Mouse (Mus musculus) liver (tissue): ENCODE results near the gene Zfp950.
"Not testable (repeated sequence)": the region's sequence is repeated elsewhere in the genome, so short reads cannot be mapped to it uniquely, and the experiment has no call there.

Experiments used
- DNase-seq: peaks from one replicate; pipeline ENCODE4 v3.0.0-alpha.2; 2020; ENCODE audit warnings: mixed read lengths

Zfp950 gene

DNA sequence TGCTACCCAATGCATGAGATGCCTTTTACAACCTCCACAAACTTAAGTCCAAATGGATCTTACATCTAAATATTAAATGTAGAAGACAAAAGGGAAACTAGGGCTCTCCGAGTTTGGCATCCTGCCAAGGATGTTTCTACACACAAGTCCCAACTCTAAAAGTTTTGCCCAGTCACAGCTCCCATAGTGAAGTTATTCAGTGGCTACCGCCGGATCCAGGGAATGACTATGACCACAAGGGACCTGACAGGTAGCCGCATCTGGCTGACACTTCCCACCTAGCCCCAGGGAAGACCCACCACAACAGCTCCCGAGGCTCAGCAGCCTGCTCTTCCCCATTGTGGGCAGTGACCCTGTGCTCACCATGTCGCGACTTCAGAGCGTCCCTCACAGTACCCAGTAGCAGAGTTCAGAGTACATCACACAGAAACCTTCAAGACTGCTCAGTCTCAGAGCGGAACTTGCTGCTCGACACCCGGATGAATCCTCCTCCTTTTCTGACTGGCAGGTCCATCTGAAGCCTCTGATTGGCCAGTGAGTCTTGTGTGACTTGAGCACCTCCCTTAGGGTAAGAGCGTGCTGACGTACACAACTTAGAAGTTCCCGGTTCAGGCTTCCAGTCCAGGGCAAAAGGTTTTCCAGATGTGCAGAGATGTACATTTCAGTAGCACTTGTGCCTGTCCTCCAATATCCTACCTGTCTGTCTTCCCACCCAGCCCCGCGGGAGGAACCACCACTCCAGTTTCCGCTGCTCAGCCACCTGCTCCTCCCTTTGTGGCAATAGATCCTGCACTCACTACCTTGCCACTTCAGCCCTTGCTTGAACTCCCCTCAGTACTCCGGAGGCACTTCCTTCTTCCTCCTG lies at the start of gene Zfp950:
Gene Zfp950 (minus strand): TSS at position 499 of the 865 bp plus-strand sequence.
- DNase-seq = peak; percentile 85

GRCm38 (mm10) chr19:61183590-61183989 lies 43.0 kb upstream of the Zfp950 start, which contains the start of gene Gm6020:
Gene Gm6020 (plus strand): TSS chr19:61183890.
- DNase-seq = not testable (repeated sequence)

GRCm38 (mm10) chr19:61175756-61176324 lies 35.2 kb upstream of the Zfp950 start, which contains the start of gene Gm7102:
Gene Gm7102 (minus strand): TSS chr19:61176309.
- no peak for DNase-seq

GRCm38 (mm10) chr19:61151701-61152420 lies 11.2 kb upstream of the Zfp950 start:
- DNase-seq = peak; percentile 22

DNA sequence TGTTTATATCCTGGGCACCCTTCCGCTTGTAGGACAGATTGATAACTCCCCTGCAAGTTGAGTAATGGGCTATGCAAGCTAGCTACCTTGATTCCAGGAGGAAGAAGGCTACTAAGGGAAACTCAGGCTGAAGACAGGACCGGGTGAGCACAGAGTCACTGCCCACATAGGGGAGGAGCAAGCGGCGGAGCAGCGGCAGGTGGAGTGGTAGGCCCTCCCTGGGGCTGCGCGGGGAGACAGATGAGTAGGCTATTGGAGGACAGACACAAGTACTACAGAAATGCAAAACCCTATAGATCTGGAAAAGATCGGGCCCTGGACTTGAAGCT lies 10.7 kb upstream of the Zfp950 start:
- DNase-seq = peak; percentile 66

- DNase-seq = no peak
Observed at GRCm38 (mm10) chr19:61141299-61141698, 659 bp upstream of the Zfp950 start.

DNA sequence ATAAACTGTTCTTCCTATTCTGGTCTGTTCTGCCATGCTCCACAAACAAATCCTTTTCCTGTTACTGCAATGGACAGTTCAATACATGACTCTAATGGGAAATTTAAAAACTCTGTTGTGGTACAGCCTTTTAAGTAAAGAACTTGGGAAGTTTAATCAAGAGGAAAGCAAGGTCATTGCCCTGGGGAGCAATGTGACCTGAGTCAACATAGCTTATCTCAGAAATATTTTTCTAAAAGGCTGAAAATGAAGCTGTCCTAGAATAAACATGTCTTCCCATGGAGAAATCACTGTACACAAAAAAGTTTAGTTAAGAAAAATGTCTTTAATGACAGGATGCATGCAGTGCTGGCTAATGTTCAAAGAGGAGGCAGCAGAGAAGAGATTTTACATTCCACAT lies 2.0 kb downstream of the Zfp950 start:
- no peak for DNase-seq

- no peak for DNase-seq
Observed at GRCm38 (mm10) chr19:61131096-61131495, 9.5 kb downstream of the Zfp950 start.

- DNase-seq = peak; percentile 10
Observed at GRCm38 (mm10) chr19:61110184-61110583, 30.5 kb downstream of the Zfp950 start.

- DNase-seq = no peak
Observed at GRCm38 (mm10) chr19:61097764-61098163, 42.9 kb downstream of the Zfp950 start.

- no peak for DNase-seq
Observed at GRCm38 (mm10) chr19:61096776-61097175, 43.9 kb downstream of the Zfp950 start.

GRCm38 (mm10) chr19:61090541-61090940 lies 50.1 kb downstream of the Zfp950 start:
- DNase-seq = no peak

DNA sequence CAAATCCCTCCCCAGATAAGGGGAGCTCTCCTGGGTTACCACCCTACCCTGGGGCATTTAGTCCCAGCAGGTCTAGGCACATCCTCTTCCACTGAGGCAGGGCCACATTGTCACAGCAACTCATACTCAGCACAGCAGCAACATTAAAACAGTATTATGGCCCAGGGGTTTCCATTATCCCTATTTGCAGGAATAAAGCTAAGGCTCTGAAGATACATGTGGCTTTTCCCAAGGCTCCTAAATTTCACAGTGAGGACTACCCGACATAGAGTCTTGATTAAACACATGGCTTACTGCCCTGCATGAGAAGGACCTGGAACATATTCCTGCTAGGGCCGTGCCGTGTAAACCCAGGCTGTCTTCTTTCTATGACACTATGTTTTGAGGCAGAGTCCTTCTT lies 51.6 kb downstream of the Zfp950 start:
- DNase-seq = no peak

- no peak for DNase-seq
Observed at GRCm38 (mm10) chr19:61087781-61088180, 52.9 kb downstream of the Zfp950 start.

- DNase-seq = no peak
Observed at GRCm38 (mm10) chr19:61085217-61085616, 55.4 kb downstream of the Zfp950 start.

DNA sequence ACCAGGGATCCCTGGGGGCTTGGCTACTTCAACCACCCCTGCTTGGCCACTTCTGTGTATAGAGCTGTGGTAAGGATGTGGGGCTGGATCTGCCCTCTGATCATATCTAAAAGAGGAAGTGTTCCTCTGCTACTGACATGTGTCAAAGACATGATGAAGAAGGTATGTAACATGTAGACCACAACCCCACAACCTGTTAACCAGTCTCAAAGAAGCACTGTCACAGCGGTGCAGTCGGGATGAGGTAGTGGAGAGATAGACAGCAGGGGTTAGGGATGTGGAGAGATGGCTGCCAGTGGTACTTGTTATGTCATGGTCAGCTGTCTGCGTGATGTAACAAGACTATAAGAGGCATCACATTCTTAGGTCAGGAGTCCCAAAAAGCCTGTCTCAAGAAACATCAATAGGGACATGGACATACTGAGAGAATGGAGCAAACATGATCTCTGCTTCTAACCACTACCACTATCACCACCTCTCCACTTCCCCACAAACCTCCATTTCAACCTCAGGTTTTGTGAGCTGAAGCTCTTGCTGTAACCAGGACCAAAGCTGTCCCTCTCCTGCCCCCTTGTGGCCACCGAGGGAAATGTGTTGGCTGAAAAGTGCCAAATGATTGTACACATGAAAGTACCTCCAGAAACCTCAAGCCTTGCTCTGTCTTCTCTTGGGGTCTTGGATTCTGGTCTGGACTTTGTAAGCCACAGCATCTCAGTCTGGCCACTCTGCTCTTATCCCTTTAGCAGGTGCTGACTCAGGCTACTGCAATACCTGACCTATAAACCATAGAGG lies 56.3 kb downstream of the Zfp950 start:
- peak; percentile 82 for DNase-seq

- DNase-seq = no peak
Observed at GRCm38 (mm10) chr19:61083006-61083405, 57.6 kb downstream of the Zfp950 start.

DNA sequence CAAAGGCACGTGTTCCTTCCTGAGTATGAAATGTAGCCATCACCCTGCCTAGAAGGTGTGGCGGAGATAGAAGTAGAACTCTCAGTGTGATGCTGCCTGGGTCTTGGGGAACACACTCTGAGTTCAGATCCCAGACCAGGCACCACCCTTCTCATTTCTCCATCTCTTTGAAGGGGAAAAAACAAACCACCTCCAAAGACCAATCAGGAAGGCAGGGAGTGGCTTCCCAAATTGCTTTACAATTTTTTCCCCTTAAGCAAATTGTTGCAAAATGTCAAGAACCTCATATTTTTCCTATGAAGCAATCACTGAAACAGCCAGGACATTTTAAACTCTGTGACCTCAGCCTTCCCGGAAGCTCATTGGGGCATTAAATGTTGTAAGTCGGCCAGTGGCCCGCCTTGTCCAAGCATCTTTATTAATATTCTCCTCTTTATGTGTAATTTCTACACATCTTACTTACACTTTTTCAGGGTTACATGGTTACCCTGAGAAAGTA lies 60.3 kb downstream of the Zfp950 start:
- no peak for DNase-seq

GRCm38 (mm10) chr19:61078622-61079021 lies 62.0 kb downstream of the Zfp950 start:
- no peak for DNase-seq

DNA sequence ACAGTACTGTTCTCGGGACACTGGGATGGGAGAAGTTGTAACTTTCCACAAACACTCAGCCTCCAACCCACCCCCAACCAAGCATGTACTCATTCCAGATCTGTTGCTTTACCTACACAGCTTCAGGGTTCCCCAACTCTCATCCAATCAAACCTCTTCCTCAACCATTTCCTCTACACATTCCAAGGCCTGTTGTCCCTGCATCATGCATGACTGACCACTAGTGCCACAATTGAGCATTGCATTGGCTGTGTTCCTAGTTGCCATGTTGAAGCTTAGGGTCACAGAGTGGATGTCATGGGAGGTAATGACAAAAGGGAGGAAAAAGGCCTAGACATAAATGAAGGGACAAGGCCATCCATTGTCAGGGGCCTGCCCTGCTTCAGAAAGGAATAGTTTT lies 75.6 kb downstream of the Zfp950 start:
- DNase-seq = no peak

DNA sequence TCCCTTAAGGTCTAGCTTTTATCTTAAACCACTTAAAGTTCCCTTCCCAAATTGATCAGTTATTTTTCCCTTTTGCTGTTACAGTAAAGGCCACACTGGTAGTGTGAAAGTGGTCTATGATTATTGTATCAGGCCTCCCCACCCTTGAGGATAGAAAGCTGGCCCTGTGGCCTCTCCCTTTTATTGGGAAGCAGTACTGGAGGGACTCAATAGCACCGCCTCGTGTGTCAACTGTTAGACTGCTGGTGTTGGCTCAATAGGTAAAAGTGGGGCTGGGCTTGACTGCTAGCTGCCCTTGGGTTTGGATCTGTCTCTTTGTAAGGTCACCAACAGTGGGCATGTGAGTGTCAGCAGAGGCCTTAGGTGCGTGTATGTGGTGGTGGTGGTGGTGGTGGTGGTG lies 76.3 kb downstream of the Zfp950 start:
- DNase-seq = no peak

- DNase-seq = peak; percentile 11
Observed at GRCm38 (mm10) chr19:61057581-61057980, 83.1 kb downstream of the Zfp950 start.
